Mouse (Mus musculus) heart, embryonic 11.5 days (tissue): ENCODE results near the gene Tfdp1. TPM values are rescaled to one million over a fixed set of nuclear protein-coding genes. Genes with fewer than 3 reads are reported as not detected.
A peak's percentile ranks its signal among the peaks of the same experiment; 100 is the strongest.
"Not testable (repeated sequence)": the region's sequence is repeated elsewhere in the genome, so short reads cannot be mapped to it uniquely, and the experiment has no call there.

Source experiments
- ATAC-seq: fragments of 200-750 bp; cut with Nextera tagmentation; replicated peaks from 2 replicates; pipeline ENCODE4 v1.8.0; 2017; ENCODE audit warnings: moderate library complexity; ENCODE audit not compliant: insufficient number of reproducible peaks, low FRiP score, low TSS enrichment
- H3K27ac ChIP-seq: fragments of 300-500 bp; sonication (generic); 2 replicates; pipeline ENCODE4 v1.5.1; 2014; ENCODE audit warnings: mild to moderate bottlenecking, low read depth, low read length
- H3K27me3 ChIP-seq: fragments of 300-500 bp; sonication (generic); 2 replicates; pipeline ENCODE4 v1.6.1; 2014; ENCODE audit warnings: mild to moderate bottlenecking, low read length, mixed read lengths; ENCODE audit not compliant: control insufficient read depth, insufficient read depth
- H3K36me3 ChIP-seq: fragments of 300-500 bp; sonication (generic); 2 replicates; pipeline ENCODE4 v1.6.1; 2014; ENCODE audit warnings: mild to moderate bottlenecking, low read length, moderate library complexity, mixed read lengths; ENCODE audit not compliant: control insufficient read depth, insufficient read depth
- H3K4me1 ChIP-seq: fragments of 300-500 bp; sonication (generic); 2 replicates; pipeline ENCODE4 v1.6.1; 2014; ENCODE audit warnings: low read length; ENCODE audit not compliant: control insufficient read depth, insufficient read depth
- H3K4me2 ChIP-seq: fragments of 300-500 bp; sonication (generic); 2 replicates; pipeline ENCODE4 v1.6.1; 2014; ENCODE audit warnings: mild to moderate bottlenecking, moderate library complexity
- H3K4me3 ChIP-seq: fragments of 300-500 bp; sonication (generic); 2 replicates; pipeline ENCODE4 v1.5.1; 2014; ENCODE audit warnings: low read depth, low read length
- H3K9ac ChIP-seq: fragments of 300-500 bp; sonication (generic); 2 replicates; pipeline ENCODE4 v1.6.1; 2014; ENCODE audit warnings: mild to moderate bottlenecking, low read depth, low read length, moderate library complexity
- H3K9me3 ChIP-seq: fragments of 300-500 bp; sonication (generic); replicated peaks from 2 replicates; pipeline ENCODE4 v1.6.1; 2016; ENCODE audit warnings: low read length; ENCODE audit not compliant: control insufficient read depth
- WGBS: fragments of 180-500 bp; shearing (Covaris S2); extraction: QIAGEN DNeasy Blood & Tissue Kit; methylation state at CpG from one replicate; pipeline ENCODE4 v1.1.7; 2014; ENCODE audit not compliant: insufficient replicate concordance; 5-methylcytosine and 5-hydroxymethylcytosine counted together
- polyA plus RNA-seq: library from polyadenylated mRNA; unstranded; fragments of >200 nt; fragmentation: Nextera tagmentation; extraction: Ambion mirVana; gene quantifications from 2 replicates; pipeline ENCODE4 v1.2.1, GENCODE M21; 2014

Gene Tfdp1
- polyA plus RNA-seq, 1 experiment from 2014 or later = 108 TPM

DNA sequence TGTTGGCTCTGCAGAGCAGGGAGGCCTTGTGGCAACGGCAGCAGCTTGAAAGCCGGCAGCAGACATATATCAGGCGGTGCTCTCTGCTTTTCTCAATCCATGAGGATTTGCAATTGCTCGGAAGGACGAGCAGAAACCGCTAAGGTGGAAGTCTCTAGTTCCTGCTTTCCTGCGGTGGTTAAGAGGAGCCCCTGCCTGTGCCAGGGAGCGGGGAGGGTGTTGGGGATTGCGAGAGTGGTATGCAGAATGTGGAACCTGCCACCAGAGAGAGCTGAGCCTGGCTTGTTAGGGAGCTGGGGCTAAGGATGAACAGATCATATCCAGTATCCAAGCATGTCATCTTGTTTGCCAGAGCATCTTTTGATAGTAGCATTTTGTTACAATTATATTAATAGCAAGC, 31.6 kb upstream of the Tfdp1 start:
- Histone ChIP-seq H3K9me3 (peaks cover 3% of the 10 kb centered on the region; the same call in 1 of the 2 replicates), H3K4me3 (no peak overlapping the region), H3K36me3 (peaks cover 14% of the 10 kb centered on the region), H3K9ac (no peak overlapping the region), H3K4me2 (no peak overlapping the region), H3K27ac (no peak overlapping the region), H3K27me3 (no peaks in the 10 kb centered on the region), H3K4me1 (no peaks in the 10 kb centered on the region)
- whole genome bisulfite sequencing = 77% methylated on average over 9 of the region's 9 CpGs
- no peak for ATAC-seq

DNA sequence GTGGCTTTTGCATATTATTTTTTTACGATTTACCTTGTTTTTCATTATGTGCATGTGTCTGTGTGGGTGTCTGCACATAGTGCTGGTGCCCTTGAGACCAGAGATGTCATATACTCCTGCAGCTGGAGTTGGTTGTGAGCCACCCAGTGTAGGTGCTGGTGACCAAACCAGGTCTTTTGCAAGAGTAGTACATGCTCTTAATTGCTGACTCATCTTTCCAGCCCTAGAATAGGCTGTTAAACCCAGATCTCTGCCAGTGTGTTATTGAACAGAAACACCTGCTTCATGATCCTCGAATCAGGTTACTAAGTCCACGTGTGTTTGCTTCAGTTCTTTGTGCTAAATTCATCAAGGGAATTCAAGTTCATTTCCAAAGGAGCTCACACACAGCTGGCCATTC, 23.6 kb upstream of the Tfdp1 start:
- no peak overlapping the region for H3K9ac ChIP-seq
- no peaks in the 10 kb centered on the region for H3K9me3 ChIP-seq
- no peaks in the 10 kb centered on the region for H3K27me3 ChIP-seq
- H3K4me2 ChIP-seq = no peak overlapping the region
- H3K4me3 ChIP-seq = no peak overlapping the region
- peaks cover 2% of the 10 kb centered on the region; the same call in 1 of the 2 replicates for H3K36me3 ChIP-seq
- peaks cover 5% of the 10 kb centered on the region for H3K4me1 ChIP-seq
- WGBS = 77% methylated on average over 3 of the region's 3 CpGs
- ATAC-seq = no peak
- H3K27ac ChIP-seq = no peak overlapping the region

DNA sequence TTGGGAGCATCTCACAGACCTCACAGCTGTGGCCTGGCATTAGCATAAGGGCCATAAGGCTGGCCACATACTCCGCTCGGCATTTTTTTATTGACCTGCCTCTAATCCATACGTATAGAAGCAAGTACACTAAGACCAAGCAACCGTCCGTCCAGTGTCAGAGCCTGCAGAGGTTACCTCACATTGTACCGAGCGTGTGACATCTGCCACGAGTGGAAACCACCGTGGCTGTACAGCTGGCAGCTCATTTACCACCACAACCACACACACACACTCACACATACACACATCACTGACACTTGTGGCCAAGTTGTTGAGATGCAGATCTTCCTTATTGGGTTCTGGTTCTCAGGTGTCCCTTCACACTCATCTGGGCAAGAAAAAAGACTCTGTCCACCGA, 21.9 kb upstream of the Tfdp1 start:
- Histone ChIP-seq H3K27ac (no peak overlapping the region), H3K4me3 (no peak overlapping the region), H3K36me3 (no peaks in the 10 kb centered on the region), H3K27me3 (no peaks in the 10 kb centered on the region), H3K9ac (no peak overlapping the region), H3K9me3 (no peaks in the 10 kb centered on the region), H3K4me1 (peaks cover 5% of the 10 kb centered on the region), H3K4me2 (no peak overlapping the region)
- 87% methylated on average over 10 of the region's 10 CpGs for WGBS
- ATAC-seq = no peak

DNA sequence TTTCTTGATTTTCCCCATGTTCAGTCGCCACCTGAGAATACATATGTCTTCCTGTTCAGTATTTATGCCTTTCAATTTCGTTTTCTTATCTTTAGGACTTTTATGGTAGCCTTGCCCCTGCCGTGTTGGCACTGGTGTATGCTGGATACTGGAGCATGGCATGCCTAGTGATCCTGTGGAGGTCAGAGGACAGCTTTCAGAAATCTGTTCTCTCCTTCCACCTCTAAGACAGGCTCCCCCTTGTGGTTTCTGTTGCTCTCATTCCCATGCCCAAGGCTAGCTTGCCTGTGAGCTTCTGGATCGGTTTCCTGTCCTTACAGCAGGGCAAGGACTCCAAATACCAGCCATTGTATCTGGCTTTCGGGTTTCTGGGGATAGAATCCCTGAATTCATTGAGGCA, 12.0 kb upstream of the Tfdp1 start:
- H3K9me3 ChIP-seq = no peaks in the 10 kb centered on the region
- WGBS = 35% methylated on average over 5 of the region's 5 CpGs
- H3K4me2 ChIP-seq = no peak overlapping the region
- H3K4me1 ChIP-seq = no peaks in the 10 kb centered on the region
- no peaks in the 10 kb centered on the region for H3K27me3 ChIP-seq
- no peak for ATAC-seq
- H3K27ac ChIP-seq = no peak overlapping the region
- H3K9ac ChIP-seq = no peak overlapping the region
- no peaks in the 10 kb centered on the region for H3K36me3 ChIP-seq
- H3K4me3 ChIP-seq = no peak overlapping the region

DNA sequence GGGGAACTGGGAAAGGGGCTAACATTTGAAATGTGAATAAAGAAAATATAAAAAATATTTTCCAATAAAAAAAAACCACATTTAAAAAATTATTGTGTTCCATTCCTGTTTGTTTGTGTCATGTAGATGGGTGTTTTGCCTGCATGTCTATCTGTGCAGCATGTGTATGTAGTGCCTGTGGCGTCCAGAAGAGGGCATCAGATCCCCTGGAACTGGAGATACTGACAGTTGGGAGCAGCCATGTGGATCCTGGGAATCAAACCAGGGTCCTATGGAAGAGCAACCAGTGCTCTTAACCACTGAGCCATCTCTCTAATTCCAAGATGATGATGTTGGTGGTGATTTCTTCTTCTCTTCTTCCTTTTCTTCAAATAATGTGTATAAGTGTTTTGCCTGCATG, 3.9 kb upstream of the Tfdp1 start:
- no peaks in the 10 kb centered on the region for H3K36me3 ChIP-seq
- H3K9ac ChIP-seq = no peak overlapping the region
- no peak overlapping the region for H3K4me2 ChIP-seq
- no peaks in the 10 kb centered on the region for H3K27me3 ChIP-seq
- H3K4me1 ChIP-seq = 0 out of 2 replicates have a peak, but pooled peaks cover 2% of the 10 kb centered on the region
- H3K9me3 ChIP-seq = no peaks in the 10 kb centered on the region
- 47% methylated on average over 1 of the region's 1 CpGs for WGBS
- ATAC-seq = no peak
- no peak overlapping the region for H3K27ac ChIP-seq
- H3K4me3 ChIP-seq = no peak overlapping the region

DNA sequence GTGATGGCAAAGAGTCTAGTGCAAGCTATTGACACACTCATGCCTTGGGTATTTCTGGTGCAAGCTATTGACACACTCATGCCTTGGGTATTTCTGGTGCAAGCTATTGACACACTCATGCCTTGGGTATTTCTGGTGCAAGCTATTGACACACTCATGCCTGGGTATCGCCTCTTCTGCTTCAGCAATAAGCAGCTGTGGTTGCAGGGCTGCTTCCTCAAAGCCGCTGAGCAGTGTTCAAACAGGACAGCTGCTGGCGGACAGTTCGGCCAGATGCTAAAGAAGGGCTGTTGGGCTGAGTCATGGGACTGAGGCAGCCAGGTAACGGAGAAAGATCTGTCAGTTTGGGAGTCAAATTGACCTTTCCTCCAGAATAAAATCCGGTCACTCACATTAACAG, 1.3 kb upstream of the Tfdp1 start:
- H3K27me3 ChIP-seq, ATAC-seq, H3K9ac ChIP-seq, H3K27ac ChIP-seq, H3K4me3 ChIP-seq, H3K36me3 ChIP-seq, H3K9me3 ChIP-seq, H3K4me2 ChIP-seq: not testable (repeated sequence)
- peaks cover 12% of the 10 kb centered on the region for H3K4me1 ChIP-seq
- 82% methylated on average over 6 of the region's 6 CpGs for WGBS

DNA sequence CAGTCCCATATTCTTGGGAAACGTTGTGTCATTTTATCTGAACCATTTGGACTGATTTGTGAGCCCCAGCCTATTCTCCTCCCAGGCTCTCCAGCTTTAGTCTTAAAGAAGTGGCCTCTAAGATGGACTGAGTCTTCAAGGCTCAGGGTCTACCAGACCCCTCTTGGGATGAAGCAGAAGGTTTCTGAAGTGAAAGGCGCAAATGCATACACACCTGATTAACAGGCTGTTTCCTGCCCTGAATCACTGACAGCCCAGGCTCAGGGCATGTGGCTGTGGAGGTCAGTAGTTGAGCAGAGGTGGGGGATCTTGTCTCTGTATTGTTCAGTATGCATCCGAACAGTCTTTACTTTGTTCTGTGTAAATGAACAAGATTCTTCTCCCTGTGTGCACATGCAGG, 873 bp upstream of the Tfdp1 start:
- H3K4me1 ChIP-seq = peaks cover 16% of the 10 kb centered on the region
- H3K9me3 ChIP-seq = no peaks in the 10 kb centered on the region
- no peak for ATAC-seq
- H3K36me3 ChIP-seq = peaks cover 7% of the 10 kb centered on the region
- H3K4me3 ChIP-seq = peak overlapping the region; percentile 84; the same call in 1 of the 2 replicates
- H3K27ac ChIP-seq = no peak overlapping the region
- H3K9ac ChIP-seq = peak overlapping the region; percentile 85; the same call in 1 of the 2 replicates
- 71% methylated on average over 3 of the region's 3 CpGs for whole genome bisulfite sequencing
- peak overlapping the region; percentile 83 for H3K4me2 ChIP-seq
- no peaks in the 10 kb centered on the region for H3K27me3 ChIP-seq

DNA sequence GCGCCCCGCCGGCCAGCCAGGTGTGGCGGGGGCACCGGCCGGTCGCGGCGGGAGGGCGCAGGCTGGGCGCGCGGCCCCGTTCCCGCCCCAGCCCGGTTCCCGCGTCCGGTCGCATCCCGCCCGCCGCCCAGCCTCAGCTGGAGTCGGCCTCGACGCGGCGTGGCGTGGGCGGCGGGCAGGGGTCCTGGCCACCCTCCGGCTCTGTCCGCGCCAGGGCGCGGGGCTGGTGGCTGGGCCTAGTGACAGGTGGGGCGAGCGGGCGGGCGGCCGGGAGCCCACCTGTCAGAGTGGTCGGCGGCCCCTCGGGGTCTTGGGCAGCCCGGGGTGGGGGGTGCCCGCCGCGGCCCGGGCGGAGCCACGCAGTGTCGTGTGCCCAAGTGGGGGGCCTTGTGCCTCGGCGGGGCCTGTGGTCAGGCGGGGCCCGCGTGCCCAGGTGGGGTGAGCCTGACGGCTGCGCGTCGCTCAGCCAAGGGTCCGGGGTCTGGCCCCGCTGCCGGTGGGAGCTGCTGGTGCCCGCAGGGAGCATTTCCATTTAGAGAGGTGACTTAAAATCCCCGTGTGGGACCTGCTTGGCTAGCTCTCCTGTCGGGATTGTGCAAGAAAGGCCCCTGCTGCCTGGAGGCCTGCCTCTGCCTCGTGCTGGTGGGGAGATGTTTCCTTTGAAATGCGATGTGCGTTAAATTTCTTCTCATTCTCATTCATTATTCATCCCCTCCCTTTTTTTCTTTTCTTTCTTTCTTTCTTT, 522 bp downstream of the Tfdp1 start:
- Histone ChIP-seq H3K4me3 (peak overlapping the region; percentile 84), H3K9ac (peak overlapping the region; percentile 85), H3K4me1 (peaks cover 16% of the 10 kb centered on the region), H3K27me3 (no peaks in the 10 kb centered on the region), H3K9me3 (no peaks in the 10 kb centered on the region), H3K4me2 (peak overlapping the region; percentile 83), H3K27ac (peak overlapping the region; percentile 58), H3K36me3 (peaks cover 14% of the 10 kb centered on the region)
- peak; percentile 63 for ATAC-seq
- 2% methylated on average over 45 of the region's 70 CpGs for WGBS

DNA sequence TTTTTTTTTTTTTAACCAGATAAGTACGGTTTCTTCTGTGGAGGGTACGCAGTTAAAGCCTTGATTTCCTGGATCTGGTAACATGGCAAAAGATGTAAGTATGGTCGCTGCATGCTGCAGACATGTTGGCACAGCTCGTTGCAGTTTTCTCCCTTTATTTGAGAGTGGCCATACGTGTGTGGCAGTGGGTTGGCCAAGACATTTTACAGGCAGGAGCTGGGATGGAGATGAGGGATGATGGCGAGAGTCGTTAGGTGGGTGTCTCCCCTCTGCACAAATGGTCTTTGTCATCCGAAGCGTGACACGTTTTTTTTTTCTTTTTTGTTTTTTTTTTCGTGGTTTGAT, 1.1 kb downstream of the Tfdp1 start:
- WGBS = 10% methylated on average over 11 of the region's 11 CpGs
- peaks cover 19% of the 10 kb centered on the region for H3K36me3 ChIP-seq
- ATAC-seq = no peak
- H3K27me3 ChIP-seq = no peaks in the 10 kb centered on the region
- no peak overlapping the region for H3K27ac ChIP-seq
- peak overlapping the region; percentile 83 for H3K4me2 ChIP-seq
- peaks cover 16% of the 10 kb centered on the region for H3K4me1 ChIP-seq
- peak overlapping the region; percentile 85 for H3K9ac ChIP-seq
- no peaks in the 10 kb centered on the region for H3K9me3 ChIP-seq
- peak overlapping the region; percentile 84 for H3K4me3 ChIP-seq
